Mouse (Mus musculus): ENCODE measurements around the gene Dnttip1. TPM values are rescaled to one million over a fixed set of nuclear protein-coding genes. Genes with fewer than 3 reads are reported as not detected.

Dnttip1 gene
- polyA plus RNA-seq, 2 experiments from 2014 or later: 3.8 to 7.3 TPM

GRCm38 (mm10) chr2:164783926-164784581 lies 38.3 kb downstream of the Dnttip1 start:
- no peak for ATAC-seq

GRCm38 (mm10) chr2:164784869-164785420 lies 39.2 kb downstream of the Dnttip1 start:
- ATAC-seq: no peak

- ATAC-seq: peak; percentile 80
Measured at GRCm38 (mm10) chr2:164785481-164786387, 40.0 kb downstream of the Dnttip1 start, which contains the start of gene Snx21. TSS of gene Snx21 (plus strand) at chr2:164785823.

GRCm38 (mm10) chr2:164786388-164786885 lies 40.7 kb downstream of the Dnttip1 start:
- ATAC-seq: peak; percentile 9

GRCm38 (mm10) chr2:164787032-164787431 lies 41.2 kb downstream of the Dnttip1 start:
- ATAC-seq: no peak

GRCm38 (mm10) chr2:164787779-164788178 lies 42.0 kb downstream of the Dnttip1 start:
- no peak for ATAC-seq

- no peak for ATAC-seq
Measured at GRCm38 (mm10) chr2:164788411-164788810, 42.6 kb downstream of the Dnttip1 start.

GRCm38 (mm10) chr2:164790451-164790850 lies 44.7 kb downstream of the Dnttip1 start:
- no peak for ATAC-seq

- no peak for ATAC-seq
Measured at GRCm38 (mm10) chr2:164791841-164792261, 46.1 kb downstream of the Dnttip1 start.

- ATAC-seq: no peak
Measured at GRCm38 (mm10) chr2:164792400-164793190, 46.8 kb downstream of the Dnttip1 start.

GRCm38 (mm10) chr2:164793236-164793635 lies 47.5 kb downstream of the Dnttip1 start:
- no peak for ATAC-seq

GRCm38 (mm10) chr2:164793772-164794171 lies 48.0 kb downstream of the Dnttip1 start:
- no peak for ATAC-seq

- peak; percentile 79 for ATAC-seq
Measured at GRCm38 (mm10) chr2:164794293-164794692, 48.5 kb downstream of the Dnttip1 start.

- no peak for ATAC-seq
Measured at GRCm38 (mm10) chr2:164795868-164796267, 50.1 kb downstream of the Dnttip1 start.

- ATAC-seq: peak; percentile 48
Measured at GRCm38 (mm10) chr2:164798554-164798953, 52.8 kb downstream of the Dnttip1 start.

- ATAC-seq: no peak
Measured at GRCm38 (mm10) chr2:164800252-164801004, 54.6 kb downstream of the Dnttip1 start.

- ATAC-seq: no peak
Measured at GRCm38 (mm10) chr2:164803201-164803920, 57.6 kb downstream of the Dnttip1 start.

- no peak for ATAC-seq
Measured at GRCm38 (mm10) chr2:164803921-164804313, 58.1 kb downstream of the Dnttip1 start.

GRCm38 (mm10) chr2:164804533-164805331 lies 58.9 kb downstream of the Dnttip1 start, which contains the start of the genes Acot8 and Zswim3:
TSS of gene Acot8 (minus strand) at chr2:164804882.
TSS of gene Zswim3 (plus strand) at chr2:164805098.
- peak; percentile 97 for ATAC-seq

- peak; percentile 12 for ATAC-seq
Measured at GRCm38 (mm10) chr2:164805332-164805718, 59.5 kb downstream of the Dnttip1 start.
